Mouse (Mus musculus): ENCODE results near the gene Itga9.
A peak's percentile ranks its signal among the peaks of the same experiment; 100 is the strongest.

Gene Itga9

DNA sequence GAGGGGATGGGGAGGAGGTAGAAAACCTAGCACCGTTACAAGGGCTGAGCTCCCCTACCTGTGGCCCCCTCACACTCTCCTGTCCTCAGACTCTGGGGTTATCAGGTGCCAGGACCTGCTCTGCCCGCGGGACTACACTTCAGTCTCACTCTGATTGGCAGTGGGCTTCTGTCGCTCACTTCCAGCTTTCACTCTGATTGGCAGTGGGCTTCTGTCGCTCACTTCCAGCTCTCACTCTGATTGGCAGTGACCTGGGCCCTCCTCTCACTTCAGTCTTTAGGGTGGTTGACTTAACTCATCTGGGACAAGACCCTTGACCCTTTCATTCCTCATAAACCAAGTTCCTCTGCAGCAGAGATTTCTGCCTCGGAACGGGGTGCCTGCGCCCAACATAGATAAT is 226.9 kb downstream of the Itga9 start:
- no peak for DNase-seq

GRCm38 (mm10) chr9:118838910-118839667 is 232.6 kb downstream of the Itga9 start:
- no peak for DNase-seq

DNA sequence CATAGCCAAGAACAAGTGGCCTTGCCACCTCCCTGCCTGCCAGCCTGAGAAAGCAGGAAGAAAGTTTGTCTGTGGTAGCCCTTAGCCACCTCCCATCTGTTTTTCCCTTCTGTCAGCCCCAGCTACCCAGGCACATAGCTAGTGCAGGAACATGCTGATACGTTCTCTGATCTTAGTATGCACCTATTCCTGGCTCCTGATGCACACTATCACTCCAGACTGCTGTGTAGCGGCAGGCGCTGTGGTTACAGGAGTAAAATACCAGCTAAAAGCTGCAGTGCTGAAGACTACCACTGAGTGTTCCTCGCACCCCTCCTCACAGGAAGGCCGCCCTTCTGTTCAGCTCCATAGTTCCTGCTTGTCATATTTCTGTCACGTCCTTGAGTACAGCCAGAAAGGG is 234.8 kb downstream of the Itga9 start:
- DNase-seq = no peak

DNA sequence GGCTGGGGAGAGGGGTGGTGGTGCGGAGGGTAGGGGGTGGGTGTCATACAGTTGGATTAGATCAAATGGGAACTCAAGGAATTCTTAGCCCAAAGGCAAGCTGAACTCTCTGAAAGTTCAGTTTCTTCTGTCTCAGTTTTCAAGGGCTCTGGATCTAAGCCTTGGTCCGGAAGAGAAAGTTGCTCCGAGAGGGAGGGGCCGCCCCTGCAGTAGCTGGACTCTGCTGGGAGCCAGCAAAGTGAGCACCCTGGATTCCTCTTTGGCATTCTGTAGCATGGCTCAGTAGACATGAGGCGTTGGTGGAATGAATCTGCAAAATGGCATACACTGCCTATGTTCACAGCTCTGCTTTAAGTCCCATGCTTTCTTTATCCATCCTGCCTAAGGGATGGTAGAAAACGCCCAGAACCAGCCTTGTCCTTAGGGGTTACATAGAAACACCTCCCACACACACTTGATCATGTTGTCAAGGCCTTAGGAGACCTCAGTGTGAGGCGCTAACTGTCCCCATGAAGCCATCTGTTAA is 235.5 kb downstream of the Itga9 start:
- DNase-seq = no peak

DNA sequence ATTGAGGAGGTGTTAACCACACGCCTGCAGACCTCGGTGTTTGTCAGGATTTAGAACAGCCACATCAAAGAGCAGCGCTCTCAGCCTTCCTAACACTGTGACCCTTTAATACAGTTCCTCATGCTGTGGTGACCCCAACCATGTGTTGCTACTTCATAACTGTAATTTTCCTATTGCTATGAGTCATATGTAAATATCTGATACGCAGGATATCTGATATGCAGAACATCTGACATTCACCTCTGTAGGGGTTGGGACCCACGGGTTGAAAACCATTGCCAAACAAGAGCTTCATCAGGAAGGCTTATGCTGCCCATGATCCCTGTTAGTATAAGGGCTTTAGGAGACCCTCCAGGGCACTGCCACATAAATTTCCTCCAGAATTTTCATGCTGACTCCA is 237.2 kb downstream of the Itga9 start:
- DNase-seq = no peak

GRCm38 (mm10) chr9:118845003-118845402 is 238.5 kb downstream of the Itga9 start:
- DNase-seq = no peak

DNA sequence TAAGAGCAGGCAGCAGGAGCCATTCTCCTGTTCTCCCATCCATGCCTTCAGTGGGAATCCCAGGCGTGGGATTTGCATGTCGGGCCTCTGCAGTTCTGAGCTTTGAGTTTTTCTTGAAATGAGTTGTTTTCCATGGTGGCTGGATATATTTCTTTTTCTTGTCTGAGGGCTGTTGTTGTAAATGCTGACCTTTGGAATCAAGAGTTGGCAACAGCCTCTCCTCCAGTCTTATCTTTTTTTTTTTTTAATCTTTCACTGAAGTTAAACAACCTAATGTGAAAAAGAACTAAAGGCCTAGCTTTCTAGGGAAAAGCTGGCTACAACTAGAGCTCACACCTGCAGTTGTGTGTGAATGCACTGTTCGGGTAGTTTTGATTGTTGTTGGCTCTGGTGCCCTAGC is 240.3 kb downstream of the Itga9 start:
- no peak for DNase-seq

GRCm38 (mm10) chr9:118856665-118857064 is 250.2 kb downstream of the Itga9 start:
- DNase-seq = no peak

DNA sequence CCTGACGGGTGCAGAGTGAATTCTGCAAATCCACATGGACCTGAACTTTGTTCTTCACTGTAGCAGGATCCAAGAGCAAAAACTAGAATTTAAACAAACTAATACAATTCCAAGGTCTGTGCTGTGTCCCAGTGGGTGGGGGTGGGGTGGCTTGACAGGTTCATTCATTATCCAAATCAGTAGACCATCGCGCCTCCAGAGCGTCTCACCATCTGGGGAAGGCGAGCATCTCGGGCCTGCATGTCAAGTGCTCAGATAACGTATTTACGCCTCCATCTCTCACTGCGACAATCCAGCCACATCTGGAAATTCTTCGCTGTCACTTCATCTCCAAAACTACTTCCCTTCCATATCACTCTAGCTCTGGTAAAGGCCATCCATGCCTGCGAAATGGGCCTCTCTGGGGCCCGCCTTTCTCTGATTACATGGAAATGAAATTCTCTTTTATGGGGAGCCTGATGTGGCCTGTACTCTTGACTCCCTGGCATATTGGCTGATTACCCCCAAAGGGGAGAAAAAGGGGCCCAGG is 254.2 kb downstream of the Itga9 start:
- DNase-seq = no peak

- no peak for DNase-seq
These were observed 255.7 kb downstream of the Itga9 start for GRCm38 (mm10) chr9:118862214-118862613.

GRCm38 (mm10) chr9:118862852-118863260 is 256.4 kb downstream of the Itga9 start:
- no peak for DNase-seq

GRCm38 (mm10) chr9:118863528-118863927 is 257.0 kb downstream of the Itga9 start:
- DNase-seq = no peak

DNA sequence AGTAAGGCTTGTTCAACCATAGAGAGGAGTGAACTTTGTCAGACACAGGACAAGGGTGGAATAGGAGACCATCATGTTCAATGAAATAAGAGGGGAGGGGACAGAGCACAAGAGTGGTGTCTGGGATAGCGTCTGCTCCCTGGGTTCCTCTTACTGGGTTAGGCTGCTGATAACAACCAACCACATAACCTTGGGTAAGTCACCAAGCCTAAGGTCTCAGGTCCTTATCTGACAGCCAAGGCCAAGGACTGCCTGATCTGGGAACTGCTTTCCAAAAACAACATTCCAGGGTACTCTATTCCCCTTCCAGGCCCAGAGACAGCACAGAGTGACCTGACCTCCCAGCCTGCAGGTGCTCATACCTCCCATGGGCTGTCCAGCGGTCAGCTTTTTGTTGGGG is 260.5 kb downstream of the Itga9 start:
- DNase-seq = no peak

DNA sequence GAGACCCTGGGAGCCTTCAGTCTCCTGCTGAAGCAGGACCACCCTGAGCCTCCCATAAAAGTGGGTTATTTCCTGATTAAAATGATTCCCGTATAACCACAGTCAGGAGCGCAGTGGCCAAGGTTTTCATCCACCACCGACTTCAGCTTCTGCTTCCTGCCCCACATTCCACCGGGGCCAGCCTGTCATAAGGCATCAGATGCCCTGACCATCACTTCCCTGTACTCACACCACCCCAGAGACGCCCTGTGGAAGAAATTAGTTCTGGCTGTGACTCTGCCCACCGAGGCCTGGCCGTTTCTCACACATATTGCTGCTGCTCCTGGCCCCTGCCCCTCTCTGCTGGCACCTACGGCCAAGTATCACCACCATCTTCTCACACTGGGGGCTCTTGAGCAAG is 261.4 kb downstream of the Itga9 start:
- no peak for DNase-seq

GRCm38 (mm10) chr9:118871089-118871488 is 264.6 kb downstream of the Itga9 start:
- DNase-seq = peak in 1 of 2 experiments; percentile 44

GRCm38 (mm10) chr9:118873031-118873430 is 266.5 kb downstream of the Itga9 start:
- DNase-seq = no peak

GRCm38 (mm10) chr9:118873596-118873995 is 267.1 kb downstream of the Itga9 start:
- no peak for DNase-seq

GRCm38 (mm10) chr9:118875705-118876104 is 269.2 kb downstream of the Itga9 start:
- no peak for DNase-seq

DNA sequence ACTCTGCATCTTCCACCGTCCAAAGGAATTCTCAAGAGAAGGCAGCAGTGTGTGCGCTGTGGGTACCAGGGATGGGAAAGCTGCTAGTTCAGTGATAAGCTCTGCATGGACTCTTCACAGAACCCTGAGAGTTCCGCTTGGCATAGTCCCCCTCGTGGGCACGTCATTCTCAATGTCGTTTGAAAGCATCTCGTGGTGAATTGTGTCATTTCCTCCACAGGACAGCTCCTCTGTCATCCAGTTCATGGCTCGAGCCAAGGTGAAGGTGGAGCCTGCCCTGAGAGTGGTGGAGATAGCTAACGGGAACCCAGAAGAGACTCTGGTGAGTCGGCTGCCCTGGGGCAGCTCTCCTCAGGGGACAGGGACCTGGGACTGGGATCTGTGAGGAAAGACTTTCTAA is 270.4 kb downstream of the Itga9 start:
- DNase-seq = no peak

GRCm38 (mm10) chr9:118877365-118878008 is 271.0 kb downstream of the Itga9 start:
- no peak for DNase-seq

DNA sequence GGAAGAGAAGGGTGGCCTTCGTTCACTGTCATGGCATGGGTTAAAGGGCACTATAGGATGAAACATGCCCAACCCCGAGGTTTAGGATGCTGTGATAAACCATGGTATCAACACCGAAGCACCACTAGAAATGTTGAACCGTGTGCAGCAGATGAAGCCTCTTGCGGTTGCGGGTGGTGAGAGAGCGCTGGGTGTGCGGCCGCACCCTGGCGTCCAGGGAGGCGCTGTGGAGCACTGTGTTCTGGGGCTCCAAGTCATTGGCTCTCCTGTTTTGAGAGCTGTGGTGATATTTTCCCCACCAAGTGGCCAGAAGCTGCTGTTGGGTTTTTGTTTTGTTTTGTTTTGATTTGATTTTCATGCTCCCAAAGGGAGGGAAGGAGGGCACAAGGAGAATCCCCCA is 272.1 kb downstream of the Itga9 start:
- DNase-seq = no peak

GRCm38 (mm10) chr9:118881281-118881945 is 274.9 kb downstream of the Itga9 start:
- DNase-seq = peak in 1 of 2 experiments; percentile 14

DNA sequence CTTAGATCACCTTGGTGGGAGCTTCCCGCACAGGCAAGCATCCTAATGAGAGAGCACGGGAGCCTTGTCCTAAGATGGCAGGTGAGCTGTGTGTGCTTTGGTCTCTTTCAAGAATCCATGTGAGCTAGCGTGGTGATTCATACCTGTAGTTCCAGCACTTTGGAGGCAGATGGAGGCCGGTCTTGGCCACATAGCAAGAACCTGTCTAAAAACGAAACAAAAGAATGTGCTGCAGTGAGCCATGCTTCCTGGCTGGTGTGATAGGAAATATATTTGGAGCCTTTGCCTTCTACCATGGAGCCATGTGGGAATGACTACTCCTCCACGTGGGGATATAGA is 275.4 kb downstream of the Itga9 start:
- no peak for DNase-seq

DNA sequence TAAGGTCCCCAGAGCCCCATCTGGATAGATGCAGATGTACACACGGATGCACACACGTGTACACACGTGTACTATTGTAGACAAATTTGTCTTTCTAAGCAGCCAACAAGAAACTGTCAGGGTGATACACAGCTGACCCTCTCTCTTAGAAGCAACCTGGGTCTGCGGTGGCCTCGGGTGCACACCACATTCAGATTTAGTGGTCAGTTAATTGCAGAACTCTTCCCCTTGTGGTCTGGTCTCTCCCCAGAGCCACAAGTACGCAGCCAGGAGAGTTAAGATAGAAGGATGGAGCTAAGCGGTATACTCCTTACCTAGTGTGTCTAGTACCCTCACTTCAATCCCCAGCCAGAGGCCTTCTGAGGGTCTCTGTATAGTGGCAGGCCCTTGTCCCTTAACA is 276.7 kb downstream of the Itga9 start:
- no peak for DNase-seq

Data from spleen, adult 18-20 months (tissue).